Mouse (Mus musculus) neural tube, embryonic 13.5 days (tissue): ENCODE measurements around the gene Smarcd3. TPM values are rescaled to one million over a fixed set of nuclear protein-coding genes. Genes with fewer than 3 reads are reported as not detected.

Experiments used
- ATAC-seq: fragments of 200-750 bp; cut with Nextera tagmentation; 2 replicates; pipeline ENCODE4 v1.8.0; 2017; ENCODE audit warnings: low read depth, mild to moderate bottlenecking, moderate TSS enrichment, moderate library complexity
- H3K27ac ChIP-seq: fragments of 300-500 bp; sonication (generic); replicated peaks from 2 replicates; pipeline ENCODE4 v1.5.1; 2015; ENCODE audit warnings: moderate library complexity, mild to moderate bottlenecking, inconsistent platforms
- H3K27me3 ChIP-seq: fragments of 300-500 bp; sonication (generic); 2 replicates; pipeline ENCODE4 v1.6.1; 2015; ENCODE audit warnings: mild to moderate bottlenecking, inconsistent platforms
- H3K36me3 ChIP-seq: fragments of 300-500 bp; sonication (generic); 2 replicates; pipeline ENCODE4 v1.6.1; 2015; ENCODE audit warnings: mild to moderate bottlenecking, inconsistent platforms
- H3K4me1 ChIP-seq: fragments of 300-500 bp; sonication (generic); replicated peaks from 2 replicates; pipeline ENCODE4 v1.6.1; 2015; ENCODE audit warnings: inconsistent platforms
- H3K4me2 ChIP-seq: fragments of 300-500 bp; sonication (generic); 2 replicates; pipeline ENCODE4 v1.6.1; 2015; ENCODE audit warnings: inconsistent platforms, mild to moderate bottlenecking, moderate library complexity
- H3K4me3 ChIP-seq: fragments of 300-500 bp; sonication (generic); 2 replicates; pipeline ENCODE4 v1.5.1; 2015; ENCODE audit warnings: mild to moderate bottlenecking, inconsistent platforms
- H3K9ac ChIP-seq: fragments of 300-500 bp; sonication (generic); 2 replicates; pipeline ENCODE4 v1.6.1; 2015; ENCODE audit warnings: moderate library complexity, mild to moderate bottlenecking, inconsistent platforms
- H3K9me3 ChIP-seq: fragments of 300-500 bp; sonication (generic); 2 replicates; pipeline ENCODE4 v1.6.1; 2016; ENCODE audit warnings: inconsistent platforms
- WGBS: fragments of 180-500 bp; shearing (Covaris S2); methylation state at CpG from one replicate; pipeline ENCODE4 v1.1.7; 2015; 5-methylcytosine and 5-hydroxymethylcytosine counted together
- polyA plus RNA-seq: library from polyadenylated mRNA; unstranded; fragments of >200 nt; fragmentation: Nextera tagmentation; extraction: Ambion mirVana; gene quantifications from 2 replicates; pipeline ENCODE4 v1.2.1, GENCODE M21; 2015

Smarcd3 gene
- polyA plus RNA-seq, 1 experiment from 2014 or later, result 91.1 TPM

DNA sequence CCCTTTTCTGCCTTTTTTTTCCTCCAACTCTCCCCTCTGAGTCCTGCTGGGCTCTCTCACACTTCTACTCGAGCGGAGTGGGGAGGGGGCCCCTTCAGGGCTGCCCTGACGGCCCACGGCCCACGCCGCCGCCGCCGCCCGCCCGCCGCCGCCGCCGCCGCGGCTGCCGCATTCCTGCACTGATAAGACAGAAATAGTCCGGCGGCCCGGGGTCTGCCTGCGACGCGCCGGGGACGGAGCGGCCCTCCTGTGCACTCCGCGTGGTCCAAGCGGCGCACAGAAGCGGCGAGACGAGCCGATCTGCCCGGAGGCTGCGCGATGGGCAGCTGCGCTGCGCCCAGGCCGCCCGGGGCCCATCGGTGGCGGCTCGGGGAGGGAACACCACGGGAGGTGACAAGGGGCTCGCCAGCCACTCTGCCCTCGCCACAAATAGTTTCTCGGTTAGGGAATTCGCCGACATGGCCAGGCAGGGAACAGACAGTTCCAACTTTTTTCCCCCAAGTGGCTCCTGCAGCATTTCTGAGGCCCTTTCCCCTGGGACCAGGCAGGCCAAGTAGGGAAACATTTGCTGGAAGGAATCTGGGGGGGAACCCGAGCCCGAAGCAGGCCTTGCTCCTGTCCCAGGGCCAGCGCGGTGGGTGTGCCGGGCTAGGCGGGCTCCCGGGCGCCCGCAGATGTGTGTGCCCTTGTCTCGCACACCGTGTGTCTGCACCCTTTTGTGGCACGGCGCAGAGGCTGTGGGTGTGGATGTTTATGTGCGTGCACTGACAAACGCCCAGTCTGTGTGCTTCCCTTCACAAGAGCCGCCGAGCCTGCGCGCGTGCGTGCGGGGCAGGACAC is 22.1 kb downstream of the Smarcd3 start:
- no peaks in the 10 kb centered on the region for H3K9me3 ChIP-seq
- under 1% methylated on average over 73 of the region's 73 CpGs for WGBS

DNA sequence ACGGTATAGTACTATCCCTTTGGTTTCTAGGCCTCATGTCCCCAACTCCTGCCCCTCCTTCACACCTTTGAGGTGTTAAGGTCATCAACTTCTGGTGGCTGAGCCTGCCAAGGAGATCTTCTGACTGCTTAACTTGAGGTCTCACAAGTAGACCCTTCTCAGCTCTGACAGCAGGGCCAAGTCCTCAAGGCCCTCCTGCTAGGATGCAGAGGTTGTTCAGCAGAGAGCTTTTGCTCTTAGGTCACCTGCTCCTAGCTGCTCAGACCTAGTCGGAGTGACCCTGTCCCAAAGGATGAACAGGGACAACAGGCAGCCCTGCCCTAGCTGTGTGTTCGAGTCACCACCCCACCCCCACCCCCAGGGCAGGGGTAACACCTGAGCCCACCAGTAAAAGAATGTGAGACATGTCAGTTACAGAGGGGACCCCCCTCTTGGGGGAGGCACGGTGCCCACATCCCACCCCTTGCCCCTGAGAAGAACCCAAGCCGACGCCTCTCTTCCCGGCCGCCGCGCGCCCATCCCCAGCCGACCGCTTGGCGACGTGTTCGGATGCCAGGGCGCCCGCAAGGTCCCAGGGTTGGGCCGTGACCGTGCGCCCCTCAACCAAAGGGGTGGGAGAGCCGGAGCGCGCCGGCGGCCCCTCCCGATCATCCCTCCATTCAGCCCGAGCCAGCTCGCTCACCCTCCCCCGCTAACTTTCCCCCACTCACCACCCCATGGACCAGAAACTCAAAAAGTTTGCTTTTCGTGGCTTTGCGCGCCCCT is 23.0 kb downstream of the Smarcd3 start:
- H3K27ac ChIP-seq, result peak overlapping the region; percentile 99
- H3K4me2 ChIP-seq, result peak overlapping the region; percentile 89
- H3K36me3 ChIP-seq, result no peaks in the 10 kb centered on the region
- peak overlapping the region; percentile 60 for H3K4me3 ChIP-seq
- no peaks in the 10 kb centered on the region for H3K27me3 ChIP-seq
- peak overlapping the region; percentile 97 for H3K9ac ChIP-seq
- peaks cover 92% of the 10 kb centered on the region for H3K4me1 ChIP-seq
- ATAC-seq, result no peak
- under 1% methylated on average over 33 of the region's 33 CpGs for WGBS
- H3K9me3 ChIP-seq, result no peaks in the 10 kb centered on the region

More for the DNA sequence above, 22.1 kb downstream of the Smarcd3 start:
- Histone ChIP-seq H3K4me3 (peak overlapping the region; percentile 60), H3K27me3 (no peaks in the 10 kb centered on the region), H3K36me3 (no peaks in the 10 kb centered on the region), H3K4me2 (peak overlapping the region; percentile 89), H3K27ac (peak overlapping the region; percentile 99), H3K4me1 (peaks cover 92% of the 10 kb centered on the region), H3K9ac (peak overlapping the region; percentile 97)
- peak; percentile 41 for ATAC-seq

DNA sequence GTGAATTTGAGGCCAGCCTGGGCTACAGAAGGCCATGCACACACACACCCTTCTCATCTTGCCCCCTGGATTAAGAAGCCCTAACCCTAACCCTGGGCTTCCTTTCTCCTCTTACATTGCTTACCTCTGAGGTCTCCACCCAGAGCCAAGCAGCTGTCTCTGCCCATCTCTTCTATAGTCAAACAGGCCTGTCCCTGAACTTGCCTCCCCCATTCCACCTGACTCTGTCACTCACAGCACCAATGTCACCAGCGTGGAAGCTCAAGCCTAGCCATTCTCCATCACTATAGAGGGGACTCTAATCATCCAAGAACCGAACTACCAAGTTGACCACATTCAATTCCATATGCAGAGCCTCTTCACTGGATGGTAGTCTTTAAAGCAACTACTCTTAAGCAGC is 24.0 kb downstream of the Smarcd3 start:
- ATAC-seq, result no peak
- Histone ChIP-seq H3K9ac (peak overlapping the region; percentile 97), H3K27me3 (no peaks in the 10 kb centered on the region), H3K4me3 (peak overlapping the region; percentile 60; the same call in 1 of the 2 replicates), H3K36me3 (peaks cover 8% of the 10 kb centered on the region), H3K4me2 (peak overlapping the region; percentile 89), H3K27ac (no peak overlapping the region; the same call in 1 of the 2 replicates), H3K4me1 (peaks cover 92% of the 10 kb centered on the region), H3K9me3 (no peaks in the 10 kb centered on the region)
- 68% methylated on average over 2 of the region's 2 CpGs for WGBS

DNA sequence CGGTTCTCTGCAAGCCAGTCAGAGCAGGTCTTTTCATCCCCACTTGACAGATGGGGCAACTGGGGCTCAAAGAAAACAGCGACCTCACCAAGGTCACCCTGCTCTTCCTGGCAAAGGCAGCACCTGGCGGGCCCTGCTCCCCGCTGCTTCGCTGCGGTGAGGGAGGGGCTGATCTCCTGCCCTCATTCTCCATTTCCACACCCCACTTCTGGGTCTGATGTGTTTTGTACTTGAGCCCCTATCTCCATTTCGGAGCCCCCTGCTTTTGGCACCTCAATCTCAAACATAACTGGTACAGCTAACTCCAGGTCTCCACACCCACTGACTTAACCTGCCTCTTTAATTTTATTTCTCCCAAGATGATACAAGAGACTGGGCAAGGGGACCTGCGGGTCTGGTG is 25.1 kb downstream of the Smarcd3 start:
- 0 out of 2 replicates have a peak overlapping the region, but pooled peaks have one; percentile 18 for H3K27ac ChIP-seq
- H3K27me3 ChIP-seq, result no peaks in the 10 kb centered on the region
- peaks cover 19% of the 10 kb centered on the region for H3K36me3 ChIP-seq
- peak overlapping the region; percentile 53 for H3K4me3 ChIP-seq
- peak overlapping the region; percentile 84 for H3K9ac ChIP-seq
- 10% methylated on average over 8 of the region's 8 CpGs for WGBS
- H3K9me3 ChIP-seq, result no peaks in the 10 kb centered on the region
- H3K4me1 ChIP-seq, result peaks cover 93% of the 10 kb centered on the region
- peak overlapping the region; percentile 90 for H3K4me2 ChIP-seq
- no peak for ATAC-seq

DNA sequence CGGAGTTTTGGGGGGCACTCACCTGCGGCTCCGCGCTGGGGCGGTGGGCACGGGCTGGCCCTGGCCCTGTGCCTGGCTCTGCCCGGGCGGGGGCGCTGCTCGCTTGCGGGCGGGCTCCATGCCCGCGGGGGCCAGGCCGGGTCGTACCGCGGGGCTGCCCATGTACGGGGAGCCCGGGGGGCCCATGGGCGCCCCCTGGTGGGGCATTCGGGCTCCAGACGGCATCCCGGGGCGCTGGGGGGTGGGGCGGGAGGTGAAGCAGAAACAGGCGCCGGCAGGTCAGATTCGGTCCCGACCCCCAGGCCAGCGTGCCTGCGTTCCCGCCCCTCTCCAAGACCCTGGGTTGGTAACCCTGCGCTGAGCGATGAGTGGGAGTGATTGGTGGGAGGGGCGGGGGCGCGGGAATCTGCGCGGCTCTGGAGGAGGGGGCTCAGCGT is 25.6 kb downstream of the Smarcd3 start:
- Histone ChIP-seq H3K36me3 (peaks cover 25% of the 10 kb centered on the region), H3K27me3 (no peaks in the 10 kb centered on the region), H3K9ac (peak overlapping the region; percentile 84), H3K4me2 (peak overlapping the region; percentile 90), H3K4me1 (peaks cover 87% of the 10 kb centered on the region), H3K4me3 (peak overlapping the region; percentile 53), H3K27ac (peak overlapping the region; percentile 63), H3K9me3 (no peaks in the 10 kb centered on the region)
- WGBS, result under 1% methylated on average over 39 of the region's 41 CpGs
- ATAC-seq, result peak; percentile 16; the same call in 1 of the 2 replicates

DNA sequence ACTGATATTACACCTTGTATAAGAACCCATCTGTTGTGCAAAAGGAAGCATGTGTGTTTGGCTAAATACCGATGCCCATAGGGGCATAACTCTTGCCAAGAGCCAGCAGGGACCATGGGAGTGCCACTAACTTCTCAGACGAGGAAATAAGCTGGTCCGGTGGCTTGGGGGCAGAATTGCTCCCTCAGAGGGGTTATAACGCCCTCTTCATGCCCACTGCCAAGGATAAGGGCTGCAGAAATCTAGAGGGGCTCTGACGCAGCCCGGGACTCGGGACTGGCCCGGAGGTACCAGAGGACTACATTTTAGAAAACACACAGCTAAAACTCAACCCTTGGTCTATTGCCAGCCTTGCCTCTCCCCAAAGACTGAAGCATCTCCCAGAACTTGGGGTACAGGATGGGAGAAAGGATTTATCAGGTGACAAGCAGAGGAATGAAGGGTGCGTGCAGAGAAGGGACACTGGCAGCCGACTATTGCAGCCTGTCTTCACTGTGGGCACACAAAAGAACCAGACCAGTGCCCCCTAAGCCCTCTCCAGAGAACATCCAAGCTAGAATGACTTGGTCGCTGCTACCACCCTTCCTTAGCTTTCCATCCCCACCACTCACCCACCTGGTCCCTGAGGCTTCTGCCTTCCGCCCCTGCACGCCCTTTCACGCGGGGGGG is 26.2 kb downstream of the Smarcd3 start:
- 23% methylated on average over 15 of the region's 15 CpGs for WGBS
- Histone ChIP-seq H3K4me2 (peak overlapping the region; percentile 90), H3K9me3 (no peaks in the 10 kb centered on the region), H3K27me3 (no peaks in the 10 kb centered on the region), H3K36me3 (peaks cover 30% of the 10 kb centered on the region), H3K4me1 (peaks cover 82% of the 10 kb centered on the region), H3K27ac (peak overlapping the region; percentile 63), H3K9ac (peak overlapping the region; percentile 84), H3K4me3 (peak overlapping the region; percentile 53)
- ATAC-seq, result no peak

DNA sequence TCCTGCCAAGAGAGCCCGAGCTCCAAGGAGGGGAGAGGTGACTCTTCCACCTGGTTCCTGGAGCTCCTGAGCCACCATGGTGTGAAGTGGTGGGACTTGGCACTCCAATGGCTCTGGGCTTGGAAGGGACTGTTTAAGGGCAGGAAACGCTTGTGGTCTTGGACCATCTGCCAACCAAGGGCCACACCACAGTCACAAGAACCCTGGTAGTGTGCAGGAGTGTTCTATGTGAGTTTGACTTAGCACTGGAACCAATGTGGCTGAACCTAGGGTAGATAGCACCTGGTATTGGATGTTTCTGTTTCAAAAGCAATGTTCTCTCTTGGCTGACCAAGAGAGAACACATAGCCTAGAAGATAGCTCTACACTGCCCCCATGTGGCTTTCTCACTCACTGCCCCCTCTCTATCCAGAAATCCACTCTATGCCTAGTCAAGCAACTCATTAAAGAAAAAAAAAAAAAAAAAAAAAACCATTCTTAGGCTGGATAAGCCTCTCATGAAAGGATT is 26.9 kb downstream of the Smarcd3 start:
- Histone ChIP-seq H3K27ac (peak overlapping the region; percentile 91), H3K4me1 (peaks cover 79% of the 10 kb centered on the region), H3K9ac (peak overlapping the region; percentile 62), H3K4me2 (peak overlapping the region; percentile 48), H3K4me3 (peak overlapping the region; percentile 21), H3K36me3 (peaks cover 38% of the 10 kb centered on the region), H3K9me3 (no peaks in the 10 kb centered on the region), H3K27me3 (peaks cover 4% of the 10 kb centered on the region; the same call in 1 of the 2 replicates)
- peak; percentile 28 for ATAC-seq
- 46% methylated on average over 2 of the region's 2 CpGs for WGBS

DNA sequence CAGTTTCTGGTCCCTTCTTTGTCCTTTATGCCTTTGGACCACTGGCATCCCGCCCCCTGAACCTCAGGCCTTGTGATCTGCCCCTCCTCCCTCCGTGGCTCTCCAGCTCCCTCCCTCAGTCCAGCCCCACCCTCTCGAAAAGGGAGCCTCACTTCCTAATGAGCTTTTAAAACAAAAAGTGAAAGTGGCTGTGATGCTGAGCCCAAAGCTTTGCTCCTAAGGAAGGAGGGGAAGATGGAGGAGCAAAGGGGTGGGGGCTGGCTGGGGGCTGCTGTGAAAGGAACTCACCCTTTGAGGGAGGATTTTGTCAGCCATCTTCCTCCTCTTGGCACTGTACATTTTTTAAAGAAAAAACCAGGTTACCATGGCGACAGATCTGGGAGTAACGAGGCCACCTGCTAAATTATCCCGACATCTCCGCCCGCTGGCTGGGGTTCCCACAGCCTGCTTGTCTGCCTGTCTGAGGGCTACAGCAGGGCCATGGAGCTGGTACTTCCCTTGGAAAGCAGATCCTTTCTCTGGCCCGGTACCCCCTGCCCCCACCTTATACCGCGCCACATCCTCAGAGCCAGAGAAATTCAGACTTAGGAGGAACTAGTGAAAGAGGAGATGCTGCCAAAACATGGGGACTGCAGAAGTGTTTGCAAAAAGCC is 27.6 kb downstream of the Smarcd3 start:
- peaks cover 4% of the 10 kb centered on the region; the same call in 1 of the 2 replicates for H3K27me3 ChIP-seq
- H3K9me3 ChIP-seq, result no peaks in the 10 kb centered on the region
- H3K36me3 ChIP-seq, result peaks cover 44% of the 10 kb centered on the region
- peak overlapping the region; percentile 62 for H3K9ac ChIP-seq
- peak overlapping the region; percentile 21 for H3K4me3 ChIP-seq
- peaks cover 79% of the 10 kb centered on the region for H3K4me1 ChIP-seq
- WGBS, result 4% methylated on average over 11 of the region's 11 CpGs
- H3K27ac ChIP-seq, result peak overlapping the region; percentile 91
- peak overlapping the region; percentile 48 for H3K4me2 ChIP-seq
- peak; percentile 49 for ATAC-seq

DNA sequence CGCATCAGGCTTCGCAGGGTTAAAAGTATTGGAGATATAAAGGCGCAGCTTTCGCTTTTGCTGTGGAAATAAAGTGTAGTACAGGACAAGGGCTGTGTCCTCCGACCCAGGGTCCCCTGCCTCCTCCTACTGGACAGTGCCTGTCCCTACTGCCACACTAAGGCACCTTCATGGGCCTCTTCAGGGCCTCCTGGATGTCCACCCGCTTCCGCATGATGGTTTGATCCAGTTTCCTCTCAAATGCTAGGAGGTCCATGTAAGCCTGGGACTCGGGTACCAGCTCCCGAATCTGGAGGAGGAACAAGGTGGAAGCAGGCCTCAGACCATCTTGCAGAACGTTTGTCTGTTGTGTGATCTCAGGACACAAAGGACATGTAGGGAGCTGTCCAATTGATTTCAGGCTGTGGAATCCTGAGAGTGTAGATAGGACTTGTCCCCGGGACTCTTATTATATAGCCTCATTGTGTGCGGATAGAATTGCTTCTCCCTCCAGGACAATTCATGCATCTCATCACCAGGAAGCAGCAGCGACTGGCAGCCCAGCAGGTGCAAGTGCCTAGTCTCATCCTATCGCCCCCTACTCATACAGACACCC is 28.3 kb downstream of the Smarcd3 start:
- 42% methylated on average over 14 of the region's 14 CpGs for WGBS
- peak overlapping the region; percentile 62 for H3K9ac ChIP-seq
- peaks cover 52% of the 10 kb centered on the region for H3K36me3 ChIP-seq
- H3K27me3 ChIP-seq, result peaks cover 6% of the 10 kb centered on the region; the same call in 1 of the 2 replicates
- peaks cover 79% of the 10 kb centered on the region for H3K4me1 ChIP-seq
- H3K9me3 ChIP-seq, result no peaks in the 10 kb centered on the region
- ATAC-seq, result no peak
- no peak overlapping the region for H3K4me3 ChIP-seq
- peak overlapping the region; percentile 48 for H3K4me2 ChIP-seq
- peak overlapping the region; percentile 91 for H3K27ac ChIP-seq

DNA sequence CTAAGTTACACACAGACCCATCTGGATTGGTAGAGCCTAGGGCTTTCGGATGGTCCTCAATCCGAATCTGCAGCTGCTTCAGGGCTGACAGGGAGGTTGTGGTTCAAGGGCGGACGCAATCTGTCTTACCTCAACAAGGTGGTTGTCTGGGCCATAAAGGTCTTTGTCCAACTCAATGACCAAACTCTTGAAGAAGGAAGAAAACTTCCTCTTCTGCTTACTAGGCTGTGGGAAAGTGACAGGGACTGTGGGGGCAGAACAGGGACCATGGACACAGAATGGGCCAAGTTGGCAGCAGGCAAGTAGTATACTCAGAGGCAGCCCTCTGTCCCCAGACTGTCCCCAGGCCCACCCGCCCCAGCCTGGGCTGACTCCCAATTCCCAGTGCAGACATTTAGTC is 28.9 kb downstream of the Smarcd3 start:
- H3K36me3 ChIP-seq, result peaks cover 58% of the 10 kb centered on the region
- H3K27ac ChIP-seq, result peak overlapping the region; percentile 91
- ATAC-seq, result no peak
- peaks cover 74% of the 10 kb centered on the region for H3K4me1 ChIP-seq
- H3K9ac ChIP-seq, result peak overlapping the region; percentile 62; the same call in 1 of the 2 replicates
- H3K27me3 ChIP-seq, result peaks cover 6% of the 10 kb centered on the region; the same call in 1 of the 2 replicates
- H3K4me2 ChIP-seq, result no peak overlapping the region
- 84% methylated on average over 5 of the region's 5 CpGs for WGBS
- no peak overlapping the region for H3K4me3 ChIP-seq
- H3K9me3 ChIP-seq, result no peaks in the 10 kb centered on the region

DNA sequence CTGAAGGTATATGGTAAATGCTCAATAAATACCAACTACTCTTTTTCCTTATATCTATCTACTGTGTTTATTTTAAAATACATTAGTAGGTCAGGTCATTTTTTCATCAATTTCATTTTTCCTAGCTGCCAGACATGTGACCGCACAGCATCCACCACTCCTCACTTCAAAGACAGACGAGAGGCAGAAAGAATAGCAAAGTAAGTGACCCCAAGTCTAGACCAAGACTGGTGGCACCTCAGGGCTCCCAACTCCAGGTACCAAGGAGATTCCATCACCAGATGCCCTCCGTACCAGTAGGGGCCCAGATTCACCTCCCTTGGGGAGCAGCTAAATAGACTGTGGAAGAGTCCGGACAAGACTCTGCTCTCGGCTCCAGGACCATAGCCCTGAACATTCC is 29.9 kb downstream of the Smarcd3 start:
- Histone ChIP-seq H3K4me2 (no peak overlapping the region), H3K27me3 (peaks cover 6% of the 10 kb centered on the region; the same call in 1 of the 2 replicates), H3K9ac (no peak overlapping the region), H3K4me1 (peaks cover 67% of the 10 kb centered on the region), H3K27ac (no peak overlapping the region), H3K36me3 (peaks cover 67% of the 10 kb centered on the region), H3K4me3 (no peak overlapping the region), H3K9me3 (no peaks in the 10 kb centered on the region)
- no peak for ATAC-seq
- WGBS, result 94% methylated on average over 5 of the region's 5 CpGs
